Mouse (Mus musculus) hindbrain, embryonic 16.5 days (tissue): ENCODE data around the gene Ppm1h. TPM values are rescaled to one million over a fixed set of nuclear protein-coding genes. Genes with fewer than 3 reads are reported as not detected.
"Not testable (repeated sequence)": the region's sequence is repeated elsewhere in the genome, so short reads cannot be mapped to it uniquely, and the experiment has no call there.

Source experiments
- ATAC-seq: fragments of 200-750 bp; cut with Nextera tagmentation; 2 replicates; pipeline ENCODE4 v1.8.0; 2017; ENCODE audit warnings: moderate TSS enrichment, moderate library complexity
- H3K27ac ChIP-seq: fragments of 300-500 bp; sonication (generic); 2 replicates; pipeline ENCODE4 v1.5.1; 2014; ENCODE audit warnings: low read depth, mild to moderate bottlenecking, control low read depth, low read length, moderate library complexity
- H3K27me3 ChIP-seq: fragments of 300-500 bp; sonication (generic); replicated peaks from 2 replicates; pipeline ENCODE4 v1.6.1; 2014; ENCODE audit warnings: low read length; ENCODE audit not compliant: control insufficient read depth, insufficient read depth
- H3K36me3 ChIP-seq: fragments of 300-500 bp; sonication (generic); 2 replicates; pipeline ENCODE4 v1.6.1; 2014; ENCODE audit warnings: mild to moderate bottlenecking, low read length, moderate library complexity, mixed read lengths; ENCODE audit not compliant: control insufficient read depth, insufficient read depth
- H3K4me1 ChIP-seq: fragments of 300-500 bp; sonication (generic); 2 replicates; pipeline ENCODE4 v1.6.1; 2014; ENCODE audit warnings: low read depth, low read length; ENCODE audit not compliant: control insufficient read depth, insufficient read depth
- H3K4me2 ChIP-seq: fragments of 300-500 bp; sonication (generic); 2 replicates; pipeline ENCODE4 v1.6.1; 2014; ENCODE audit warnings: mild to moderate bottlenecking, low read length, control low read depth, moderate library complexity
- H3K4me3 ChIP-seq: fragments of 300-500 bp; sonication (generic); 2 replicates; pipeline ENCODE4 v1.5.1; 2014; ENCODE audit warnings: mild to moderate bottlenecking, low read length, control low read depth, moderate library complexity
- H3K9ac ChIP-seq: fragments of 300-500 bp; sonication (generic); 2 replicates; pipeline ENCODE4 v1.6.1; 2014; ENCODE audit warnings: low read depth, mild to moderate bottlenecking, control low read depth, low read length, moderate library complexity
- H3K9me3 ChIP-seq: fragments of 300-500 bp; sonication (generic); 2 replicates; pipeline ENCODE4 v1.6.1; 2014; ENCODE audit warnings: mild to moderate bottlenecking, low read length, moderate library complexity; ENCODE audit not compliant: control insufficient read depth
- WGBS: fragments of 180-500 bp; shearing (Covaris S2); extraction: QIAGEN DNeasy Blood & Tissue Kit; methylation state at CpG from one replicate; pipeline ENCODE4 v1.1.7; 2014; 5-methylcytosine and 5-hydroxymethylcytosine counted together
- polyA plus RNA-seq: library from polyadenylated mRNA; unstranded; fragments of >200 nt; fragmentation: Nextera tagmentation; extraction: Ambion mirVana; gene quantifications from 2 replicates; pipeline ENCODE4 v1.2.1, GENCODE M21; 2015

Ppm1h gene
- polyA plus RNA-seq, 1 experiment from 2014 or later, result 33.5 TPM

DNA sequence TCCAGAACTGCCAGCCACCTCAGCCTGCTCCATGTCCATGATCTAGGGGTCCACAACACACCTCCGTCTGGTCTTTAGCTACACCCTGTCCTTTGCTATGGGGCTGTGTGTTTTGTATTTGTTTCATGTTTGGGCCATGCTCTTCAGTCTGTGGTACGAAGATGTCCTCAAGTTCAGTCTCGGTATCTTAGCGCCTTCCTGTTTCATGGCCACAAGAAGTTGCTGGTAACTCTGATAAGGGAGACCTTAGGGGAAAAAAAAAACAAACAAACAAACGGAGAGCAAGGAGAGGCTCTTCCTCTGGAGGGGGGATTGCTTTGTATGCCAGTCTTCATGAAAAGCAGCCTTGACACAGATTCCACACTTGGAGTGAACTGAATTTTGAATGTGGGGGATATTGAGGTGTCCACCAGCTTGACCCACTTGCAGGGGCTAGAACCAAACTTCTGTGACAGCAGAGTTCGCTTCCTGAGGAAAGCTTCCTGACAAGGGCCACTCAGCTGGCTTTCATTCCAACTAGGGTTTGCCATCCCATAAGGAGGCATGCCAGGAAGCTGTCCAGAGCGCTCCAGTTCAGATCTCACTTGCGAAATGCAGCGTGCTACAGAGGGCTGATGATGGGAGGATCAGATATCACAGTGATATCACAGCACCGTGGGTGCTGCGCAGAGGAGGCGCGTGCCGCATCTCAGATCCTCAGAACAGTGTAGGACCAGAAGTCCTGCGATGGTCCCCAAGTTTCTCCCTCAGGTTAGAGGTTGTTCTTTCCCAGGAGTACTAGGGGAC is 254.7 kb downstream of the Ppm1h start:
- Histone ChIP-seq H3K4me1 (peaks cover 34% of the 10 kb centered on the region), H3K4me3 (no peak overlapping the region), H3K27me3 (no peaks in the 10 kb centered on the region), H3K4me2 (no peak overlapping the region), H3K9me3 (no peaks in the 10 kb centered on the region), H3K36me3 (no peaks in the 10 kb centered on the region), H3K9ac (no peak overlapping the region), H3K27ac (peak overlapping the region; percentile 54; the same call in 1 of the 2 replicates)
- WGBS, result 82% methylated on average over 15 of the region's 15 CpGs
- no peak for ATAC-seq

DNA sequence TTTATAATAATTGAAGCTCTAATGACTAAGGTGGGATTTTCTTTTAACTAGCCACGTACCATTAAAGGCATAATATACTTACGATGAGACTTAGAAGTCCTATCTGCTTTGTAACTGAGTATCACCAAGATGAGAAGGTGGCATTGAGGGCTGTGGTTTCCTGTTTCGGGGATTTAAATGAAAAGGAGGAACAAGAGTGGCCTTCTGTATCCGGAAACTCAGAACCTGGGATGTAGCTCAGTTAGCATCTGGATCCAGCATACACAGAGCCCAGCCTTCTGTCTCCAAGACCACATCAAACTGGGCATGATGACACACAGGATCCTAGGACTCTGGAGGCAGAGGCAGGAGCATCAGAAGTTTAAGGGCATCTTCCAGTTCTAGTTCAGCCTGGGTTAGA is 256.8 kb downstream of the Ppm1h start:
- not testable (repeated sequence) for H3K4me2 ChIP-seq, H3K9ac ChIP-seq, H3K27ac ChIP-seq, ATAC-seq, H3K4me3 ChIP-seq, H3K27me3 ChIP-seq, H3K36me3 ChIP-seq, H3K9me3 ChIP-seq
- no CpG with 5 or more reads among the region's 4 CpGs for WGBS
- H3K4me1 ChIP-seq, result peaks cover 23% of the 10 kb centered on the region

- not testable (repeated sequence) for H3K4me3 ChIP-seq, H3K27ac ChIP-seq, H3K9me3 ChIP-seq, H3K36me3 ChIP-seq, H3K4me2 ChIP-seq, H3K27me3 ChIP-seq, H3K9ac ChIP-seq, H3K4me1 ChIP-seq, ATAC-seq
- WGBS, result no CpG with 5 or more reads among the region's 4 CpGs
These were observed 258.8 kb downstream of the Ppm1h start for GRCm38 (mm10) chr10:122937380-122937779.

- 85% methylated on average over 10 of the region's 10 CpGs for WGBS
- Histone ChIP-seq H3K4me3 (no peak overlapping the region), H3K4me1 (no peaks in the 10 kb centered on the region), H3K36me3 (no peaks in the 10 kb centered on the region; the same call in 1 of the 2 replicates), H3K27ac (no peak overlapping the region), H3K4me2 (no peak overlapping the region), H3K27me3 (no peaks in the 10 kb centered on the region), H3K9me3 (no peaks in the 10 kb centered on the region), H3K9ac (no peak overlapping the region)
- no peak for ATAC-seq
These were observed 261.0 kb downstream of the Ppm1h start for GRCm38 (mm10) chr10:122939546-122939945.

DNA sequence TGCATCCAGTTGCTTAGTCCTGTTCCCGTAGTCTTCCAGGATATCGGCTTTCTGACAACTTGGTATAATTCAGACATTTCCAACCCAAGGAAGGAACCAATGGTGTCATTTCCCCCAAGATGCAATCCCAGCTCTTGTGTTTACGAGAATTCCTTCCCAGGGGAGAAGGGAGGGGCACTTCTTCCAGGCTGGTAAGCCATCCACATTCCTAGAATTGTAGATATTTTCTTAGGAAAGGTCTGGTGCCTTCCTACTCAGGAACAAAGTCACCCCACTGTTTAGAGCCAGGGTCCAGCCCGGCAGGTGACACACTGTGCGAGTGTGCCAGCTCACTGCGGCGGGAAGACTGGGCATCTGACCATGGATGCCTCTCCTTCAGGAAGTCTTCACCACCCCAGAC is 264.2 kb downstream of the Ppm1h start:
- Histone ChIP-seq H3K27ac (no peak overlapping the region), H3K36me3 (no peaks in the 10 kb centered on the region; the same call in 1 of the 2 replicates)

DNA sequence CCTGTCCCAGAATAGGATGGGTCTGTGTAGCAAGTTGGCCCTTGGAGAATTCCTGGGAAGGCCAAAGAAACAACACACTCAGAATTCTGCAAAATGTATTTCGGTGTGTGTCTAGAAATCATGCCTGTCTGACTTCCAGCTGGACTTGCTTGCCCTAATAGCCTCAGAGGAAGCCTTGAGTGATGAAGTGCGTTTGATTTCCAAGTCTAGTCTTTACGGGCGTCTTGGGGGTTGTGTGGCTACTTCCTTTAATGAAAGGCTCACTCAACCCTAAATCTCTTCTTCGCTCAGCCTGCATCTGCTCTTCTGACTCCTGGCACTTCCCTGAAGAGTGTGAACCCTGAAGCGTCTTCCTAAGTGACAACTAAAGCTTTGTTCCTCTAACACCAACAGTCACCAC is 265.3 kb downstream of the Ppm1h start:
- ATAC-seq, result no peak
- no peaks in the 10 kb centered on the region for H3K27me3 ChIP-seq
- H3K27ac ChIP-seq, result no peak overlapping the region
- WGBS, result 50% methylated on average over 6 of the region's 6 CpGs
- H3K4me3 ChIP-seq, result no peak overlapping the region
- no peaks in the 10 kb centered on the region for H3K9me3 ChIP-seq
- no peaks in the 10 kb centered on the region; the same call in 1 of the 2 replicates for H3K36me3 ChIP-seq
- no peak overlapping the region for H3K9ac ChIP-seq
- H3K4me1 ChIP-seq, result no peaks in the 10 kb centered on the region
- no peak overlapping the region for H3K4me2 ChIP-seq

More for the DNA sequence above, 264.2 kb downstream of the Ppm1h start:
- Histone ChIP-seq H3K9ac (no peak overlapping the region), H3K4me3 (no peak overlapping the region), H3K4me1 (no peaks in the 10 kb centered on the region), H3K4me2 (no peak overlapping the region), H3K27me3 (no peaks in the 10 kb centered on the region), H3K9me3 (no peaks in the 10 kb centered on the region)
- 87% methylated on average over 7 of the region's 7 CpGs for WGBS
- no peak for ATAC-seq

DNA sequence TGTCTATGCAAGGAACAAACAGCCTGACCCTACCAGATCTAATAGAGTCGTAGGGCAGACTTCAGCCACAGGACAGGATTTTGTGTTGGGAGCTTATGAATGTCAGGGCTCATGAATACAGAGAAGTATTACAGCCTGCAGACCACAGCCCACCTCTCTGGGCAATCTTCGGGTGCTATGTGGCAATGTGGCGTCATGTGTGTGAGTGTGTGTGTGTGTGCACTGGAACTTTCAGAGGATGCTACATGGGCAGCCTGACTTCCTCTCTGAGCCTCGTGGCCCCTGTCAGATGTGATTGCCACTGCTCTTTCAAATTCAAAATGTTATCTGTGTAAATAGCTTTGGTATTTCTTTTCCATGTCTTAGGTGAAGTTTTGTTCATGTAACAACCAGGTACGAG is 266.3 kb downstream of the Ppm1h start:
- H3K4me3 ChIP-seq, result no peak overlapping the region
- H3K36me3 ChIP-seq, result no peaks in the 10 kb centered on the region; the same call in 1 of the 2 replicates
- H3K9me3 ChIP-seq, result no peaks in the 10 kb centered on the region
- H3K9ac ChIP-seq, result no peak overlapping the region
- no peaks in the 10 kb centered on the region for H3K27me3 ChIP-seq
- H3K4me1 ChIP-seq, result no peaks in the 10 kb centered on the region
- no peak overlapping the region for H3K27ac ChIP-seq
- ATAC-seq, result no peak
- 69% methylated on average over 5 of the region's 5 CpGs for WGBS
- no peak overlapping the region for H3K4me2 ChIP-seq

DNA sequence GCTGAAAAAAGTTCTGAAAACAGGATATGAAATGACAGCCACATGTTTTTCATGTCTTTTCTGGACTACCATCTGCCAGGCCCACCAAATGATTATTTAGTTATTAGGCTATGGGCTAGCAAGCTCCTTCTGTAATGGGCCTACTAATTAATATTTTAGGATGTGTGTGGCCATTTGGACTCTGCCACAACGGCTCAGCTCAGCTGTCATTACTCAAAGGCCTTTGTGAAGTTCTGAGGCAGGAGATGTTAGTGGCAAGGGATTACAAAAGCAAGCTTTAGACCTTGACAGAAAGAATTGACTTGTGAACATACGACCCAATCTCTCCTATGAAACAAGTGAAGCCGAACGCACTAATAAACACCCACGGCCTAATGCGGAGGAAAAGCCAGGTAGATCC is 272.4 kb downstream of the Ppm1h start:
- ATAC-seq, result no peak
- WGBS, result 54% methylated on average over 6 of the region's 6 CpGs

GRCm38 (mm10) chr10:122953576-122953975 is 275.0 kb downstream of the Ppm1h start:
- Histone ChIP-seq H3K27ac (no peak overlapping the region), H3K9me3 (no peaks in the 10 kb centered on the region), H3K27me3 (no peaks in the 10 kb centered on the region), H3K4me1 (no peaks in the 10 kb centered on the region), H3K4me2 (no peak overlapping the region), H3K36me3 (no peaks in the 10 kb centered on the region), H3K4me3 (no peak overlapping the region), H3K9ac (no peak overlapping the region)
- WGBS, result 91% methylated on average over 9 of the region's 9 CpGs
- ATAC-seq, result no peak

More for the DNA sequence above, 272.4 kb downstream of the Ppm1h start:
- Histone ChIP-seq H3K4me2 (no peak overlapping the region), H3K4me1 (no peaks in the 10 kb centered on the region), H3K9me3 (no peaks in the 10 kb centered on the region), H3K4me3 (no peak overlapping the region), H3K27me3 (no peaks in the 10 kb centered on the region), H3K27ac (no peak overlapping the region), H3K36me3 (no peaks in the 10 kb centered on the region), H3K9ac (no peak overlapping the region)
